Mouse (Mus musculus) ES-Bruce4 (cell line): ENCODE results near the gene Gripap1.

Source experiments
- CTCF ChIP-seq: IDR thresholded peaks from one replicate; pipeline ENCODE4 v1.8.1; 2011; ENCODE audit warnings: low read depth, low read length
- POLR2A ChIP-seq: IDR thresholded peaks from one replicate; pipeline ENCODE4 v1.8.1; 2011; ENCODE audit warnings: low read length; ENCODE audit not compliant: insufficient read depth

DNA sequence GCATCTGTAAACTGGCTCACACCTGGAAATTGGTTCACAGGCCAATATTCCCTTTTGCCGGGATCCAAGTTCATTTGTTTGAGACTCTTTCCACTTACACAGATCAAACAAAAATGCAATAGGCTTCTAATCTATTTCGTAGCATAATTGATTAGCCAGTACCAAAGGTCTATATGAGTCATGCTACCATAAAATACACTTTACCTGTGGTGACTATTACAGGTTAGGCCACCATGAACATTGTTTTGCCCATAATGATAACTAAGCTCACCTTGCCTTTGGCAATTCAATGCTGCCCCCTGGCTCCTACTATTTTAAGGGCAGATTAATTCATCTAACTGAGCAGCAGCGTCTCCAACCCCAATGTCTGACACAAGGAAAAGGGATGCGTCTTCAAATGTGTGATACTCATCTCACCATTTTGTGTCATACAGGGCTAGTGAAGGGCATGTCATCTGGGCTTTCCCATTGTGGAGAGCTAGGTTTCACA is 6.9 kb upstream of the Gripap1 start:
- TF ChIP-seq POLR2A (no peak), CTCF (no peak)
